Mouse (Mus musculus): ENCODE results near the gene Dok1. TPM values are rescaled to one million over a fixed set of nuclear protein-coding genes. Genes with fewer than 3 reads are reported as not detected.

The Dok1 gene
- polyA plus RNA-seq, 1 experiment: 256 TPM

DNA sequence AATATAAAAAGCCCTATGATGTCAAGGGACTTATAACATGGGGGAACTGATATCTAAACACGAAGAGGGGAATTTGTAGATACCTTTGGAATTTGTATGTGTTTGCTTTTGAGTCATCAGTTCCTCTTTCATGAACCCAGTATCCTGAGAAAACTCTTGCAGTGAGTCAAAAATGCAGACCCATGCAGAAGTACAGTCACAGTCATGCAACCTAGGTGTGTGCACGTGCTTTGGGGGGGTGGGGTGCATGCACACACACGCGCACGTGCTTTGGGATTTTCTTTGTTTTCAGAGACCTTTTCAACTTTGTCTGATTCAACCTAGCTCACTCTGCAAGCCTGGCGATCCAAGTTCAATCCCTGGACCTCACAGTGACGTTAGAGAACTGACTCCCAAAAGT, 38.9 kb downstream of the Dok1 start:
- no peaks in the 10 kb centered on the region for H3K9me3 ChIP-seq
- no peaks in the 10 kb centered on the region for H3K36me3 ChIP-seq (replicated peaks; ENCODE audit: low read length)
- peaks cover 3% of the 10 kb centered on the region for H3K27me3 ChIP-seq (replicated peaks)
- H3K4me1 ChIP-seq: peaks cover 45% of the 10 kb centered on the region
- no peak overlapping the region for H3K4me3 ChIP-seq (replicated peaks)
- no peak for TF ChIP-seq GATA1 (IDR thresholded peaks at IDR 0.05; ENCODE audit: borderline replicate concordance, low read length)

DNA sequence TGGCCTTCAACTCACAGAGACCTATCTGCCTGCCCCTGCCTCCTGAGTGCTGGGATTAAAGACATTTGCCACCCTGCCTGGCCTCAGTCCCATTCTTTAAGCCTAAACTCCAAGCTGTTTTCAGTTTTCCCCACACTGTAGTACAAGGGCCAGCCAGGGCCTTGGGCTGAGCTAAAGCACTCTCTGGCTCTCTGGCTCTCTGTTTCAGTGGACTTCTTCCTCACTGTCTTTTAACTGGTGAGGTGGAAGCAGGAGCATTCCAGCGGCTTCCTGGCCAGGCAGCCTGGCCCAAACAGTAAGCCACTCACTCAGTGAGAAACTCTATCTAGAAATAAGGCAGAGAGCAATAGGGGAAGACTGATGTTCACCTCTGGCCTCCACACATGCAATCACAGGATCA, 39.6 kb downstream of the Dok1 start:
- Histone ChIP-seq H3K4me3 (replicated peaks) (no peak overlapping the region), H3K4me1 (peaks cover 38% of the 10 kb centered on the region), H3K36me3 (replicated peaks; ENCODE audit: low read length) (no peaks in the 10 kb centered on the region), H3K27me3 (replicated peaks) (peaks cover 3% of the 10 kb centered on the region), H3K9me3 (no peaks in the 10 kb centered on the region)
- TF ChIP-seq GATA1 (IDR thresholded peaks at IDR 0.05; ENCODE audit: borderline replicate concordance, low read length) (no peak), FLI1 (IDR thresholded peaks at IDR 0.05; ENCODE audit: low read length) (no peak)

DNA sequence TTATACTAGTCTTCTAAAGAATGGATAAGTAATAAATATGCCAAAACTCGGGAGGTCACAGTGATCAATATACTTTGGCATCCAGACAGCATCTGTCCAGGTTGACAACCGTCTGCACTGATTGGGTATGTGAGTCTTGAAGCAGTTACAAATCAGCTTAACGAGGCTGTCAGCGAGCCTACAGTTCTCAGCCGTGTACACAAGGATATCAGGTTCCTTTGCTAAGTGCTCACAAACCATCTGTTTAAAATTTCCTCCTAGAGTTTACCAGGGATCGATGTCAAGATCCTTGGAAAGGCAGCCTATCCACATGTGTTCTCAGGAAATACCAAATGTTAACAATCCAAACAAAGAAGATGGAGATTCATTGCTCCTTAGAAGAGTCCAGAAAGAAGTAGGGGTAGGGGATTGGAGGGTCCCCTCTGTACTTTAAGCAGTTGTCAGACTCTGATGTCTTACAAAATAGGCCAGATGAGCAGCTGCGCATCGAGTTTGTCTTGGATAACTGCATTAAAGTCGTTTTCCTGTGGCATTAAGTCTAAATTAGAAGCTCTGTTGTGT, 45.8 kb downstream of the Dok1 start:
- no peaks in the 10 kb centered on the region for H3K9me3 ChIP-seq
- peaks cover 4% of the 10 kb centered on the region; the same call in 1 of the 2 replicates for H3K4me1 ChIP-seq
- no peaks in the 10 kb centered on the region for H3K36me3 ChIP-seq (replicated peaks; ENCODE audit: low read length)
- peaks cover 17% of the 10 kb centered on the region for H3K27me3 ChIP-seq (replicated peaks)
- no peak overlapping the region for H3K4me3 ChIP-seq (replicated peaks)
- TF ChIP-seq FLI1 (IDR thresholded peaks at IDR 0.05; ENCODE audit: low read length): no peak
- no peak for TF ChIP-seq GATA1 (IDR thresholded peaks at IDR 0.05; ENCODE audit: borderline replicate concordance, low read length)

Other genes with a start within 250 kb of the Dok1 start
- not detected in 2 replicates for gene Sema4f, start 93.7 kb downstream of the Dok1 start, polyA plus RNA-seq (2012; ENCODE audit: insufficient read depth, low replicate concordance)
- 3.6 and 5.2 TPM in 2 replicates for gene M1ap, start 86.6 kb downstream of the Dok1 start, polyA plus RNA-seq (2012; ENCODE audit: insufficient read depth, low replicate concordance)
- 0.40 and 4.2 TPM in 2 replicates for gene Loxl3, start 702 bp upstream of the Dok1 start, polyA plus RNA-seq (2012; ENCODE audit: insufficient read depth, low replicate concordance)
- 1,695 and 4,915 TPM in 2 replicates for gene Aup1, start 21.1 kb upstream of the Dok1 start, polyA plus RNA-seq (2012; ENCODE audit: insufficient read depth, low replicate concordance)
- 27.7 and 49.5 TPM in 2 replicates for gene Htra2, start 21.8 kb upstream of the Dok1 start, polyA plus RNA-seq (2012; ENCODE audit: insufficient read depth, low replicate concordance)
- gene Dqx1, start 24.4 kb upstream of the Dok1 start, polyA plus RNA-seq (2012; ENCODE audit: insufficient read depth, low replicate concordance): 0.22 TPM in 1 of 2 replicates, not detected in the other
- gene Tlx2, start 36.8 kb upstream of the Dok1 start, polyA plus RNA-seq (2012; ENCODE audit: insufficient read depth, low replicate concordance): not detected in 2 replicates
- 6.8 and 7.3 TPM in 2 replicates for gene Pcgf1, start 44.4 kb upstream of the Dok1 start, polyA plus RNA-seq (2012; ENCODE audit: insufficient read depth, low replicate concordance)
- gene Lbx2, start 52.9 kb upstream of the Dok1 start, polyA plus RNA-seq (2012; ENCODE audit: insufficient read depth, low replicate concordance): 3.3 TPM in 1 of 2 replicates, not detected in the other
- gene Ccdc142, start 68.1 kb upstream of the Dok1 start, polyA plus RNA-seq (2012; ENCODE audit: insufficient read depth, low replicate concordance): 1.8 and 2.0 TPM in 2 replicates
- gene Gm42688, start 68.1 kb upstream of the Dok1 start, polyA plus RNA-seq (2012; ENCODE audit: insufficient read depth, low replicate concordance): 0.99 and 2.7 TPM in 2 replicates
- 9.6 and 78.7 TPM in 2 replicates for gene Mrpl53, start 75.6 kb upstream of the Dok1 start, polyA plus RNA-seq (2012; ENCODE audit: insufficient read depth, low replicate concordance)
- gene Mogs, start 82.0 kb upstream of the Dok1 start, polyA plus RNA-seq (2012; ENCODE audit: insufficient read depth, low replicate concordance): 76.1 and 165 TPM in 2 replicates
- gene Wbp1, start 88.1 kb upstream of the Dok1 start, polyA plus RNA-seq (2012; ENCODE audit: insufficient read depth, low replicate concordance): 86.6 and 121 TPM in 2 replicates
- 201 and 370 TPM in 2 replicates for gene Ino80b, start 92.0 kb upstream of the Dok1 start, polyA plus RNA-seq (2012; ENCODE audit: insufficient read depth, low replicate concordance)
- 15.8 and 48.5 TPM in 2 replicates for gene Rtkn, start 102.0 kb upstream of the Dok1 start, polyA plus RNA-seq (2012; ENCODE audit: insufficient read depth, low replicate concordance)
- gene Wdr54, start 122.9 kb upstream of the Dok1 start, polyA plus RNA-seq (2012; ENCODE audit: insufficient read depth, low replicate concordance): 2.0 and 13.3 TPM in 2 replicates
- gene 1700003E16Rik, start 122.9 kb upstream of the Dok1 start, polyA plus RNA-seq (2012; ENCODE audit: insufficient read depth, low replicate concordance): 0.36 TPM in 1 of 2 replicates, not detected in the other
- 113 and 905 TPM in 2 replicates for gene Dctn1, start 132.4 kb upstream of the Dok1 start, polyA plus RNA-seq (2012; ENCODE audit: insufficient read depth, low replicate concordance)
- gene Slc4a5, start 186.4 kb upstream of the Dok1 start, polyA plus RNA-seq (2012; ENCODE audit: insufficient read depth, low replicate concordance): 0.32 TPM in 1 of 2 replicates, not detected in the other

Measured in megakaryocyte, embryonic 14.5 days (primary cell).